Mouse (Mus musculus) myocyte (in vitro differentiated cells): ENCODE measurements around the gene Ankrd53. TPM values are rescaled to one million over a fixed set of nuclear protein-coding genes. Genes with fewer than 3 reads are reported as not detected.

Experiments
- H3K27me3 ChIP-seq: one replicate; pipeline ENCODE4 v1.6.1; 2011; ENCODE audit not compliant: control insufficient read depth, insufficient read depth, insufficient read length
- H3K36me3 ChIP-seq: one replicate; pipeline ENCODE4 v1.6.1; 2011; ENCODE audit not compliant: control insufficient read depth, insufficient read depth
- H3K4me2 ChIP-seq: one replicate; pipeline ENCODE4 v1.6.1; 2011; ENCODE audit warnings: low read depth, control low read depth
- H3K4me3 ChIP-seq: one replicate; pipeline ENCODE4 v1.5.1; 2011; ENCODE audit warnings: mild to moderate bottlenecking, control low read depth, moderate library complexity
- H3K79me2 ChIP-seq: one replicate; pipeline ENCODE4 v1.6.1; 2011; ENCODE audit not compliant: control insufficient read depth, insufficient read depth
- H3ac ChIP-seq: one replicate; pipeline ENCODE4 v1.6.1; 2011; ENCODE audit not compliant: control insufficient read depth, insufficient read length
- CEBPB ChIP-seq: IDR thresholded peaks from 2 replicates; pipeline ENCODE4 v1.6.1; 2011; ENCODE audit warnings: mild to moderate bottlenecking, moderate library complexity; ENCODE audit not compliant: poor library complexity, insufficient read depth, severe bottlenecking
- E2F4 ChIP-seq: IDR thresholded peaks from one replicate; pipeline ENCODE4 v1.6.1; 2011; ENCODE audit warnings: mild to moderate bottlenecking, control low read depth, moderate library complexity; ENCODE audit not compliant: insufficient read depth
- MAX ChIP-seq: IDR thresholded peaks from one replicate; pipeline ENCODE4 v1.6.1; 2011; ENCODE audit warnings: low read depth, mild to moderate bottlenecking, control low read depth
- MYOD1 ChIP-seq, 3 experiments: IDR thresholded peaks; one replicate each; pipeline ENCODE4 v1.6.1; 2011; ENCODE audit warnings: control low read depth in 2 of 3, low read depth in 2 of 3, mild to moderate bottlenecking in 2 of 3, moderate library complexity in 1 of 3; ENCODE audit not compliant: insufficient read length in 2 of 3, control insufficient read depth in 1 of 3
- MYOG ChIP-seq, 3 experiments: IDR thresholded peaks; one replicate each; pipeline ENCODE4 v1.6.1; 2011; ENCODE audit warnings: control low read depth in 2 of 3, low read depth in 2 of 3, mild to moderate bottlenecking in 2 of 3; ENCODE audit not compliant: insufficient read length in 2 of 3, control insufficient read depth in 1 of 3, insufficient read depth in 1 of 3
- POLR2A ChIP-seq: IDR thresholded peaks from one replicate; pipeline ENCODE4 v1.6.1; 2011; ENCODE audit warnings: low read depth, mild to moderate bottlenecking, control low read depth, moderate library complexity; ENCODE audit not compliant: insufficient read length
- POLR2AphosphoS2 ChIP-seq: IDR thresholded peaks from one replicate; pipeline ENCODE4 v1.6.1; 2011; ENCODE audit warnings: low read depth, control low read depth; ENCODE audit not compliant: insufficient read length
- REST ChIP-seq: IDR thresholded peaks from one replicate; pipeline ENCODE4 v1.6.1; 2011; ENCODE audit warnings: mild to moderate bottlenecking, control low read depth, moderate library complexity; ENCODE audit not compliant: insufficient read depth, insufficient read length
- SRF ChIP-seq: IDR thresholded peaks from one replicate; pipeline ENCODE4 v1.6.1; 2011; ENCODE audit warnings: low read depth; ENCODE audit not compliant: control insufficient read depth, insufficient read length
- TCF12 ChIP-seq: IDR thresholded peaks from one replicate; pipeline ENCODE4 v1.6.1; 2011; ENCODE audit warnings: mild to moderate bottlenecking, control low read depth; ENCODE audit not compliant: poor library complexity, insufficient read depth, severe bottlenecking
- TCF3 ChIP-seq: IDR thresholded peaks from one replicate; pipeline ENCODE4 v1.6.1; 2011; ENCODE audit warnings: low read depth, control low read depth; ENCODE audit not compliant: insufficient read length
- USF1 ChIP-seq: IDR thresholded peaks from one replicate; pipeline ENCODE4 v1.6.1; 2011; ENCODE audit warnings: low read depth, mild to moderate bottlenecking, control low read depth, moderate library complexity
- polyA plus RNA-seq: library from polyadenylated mRNA; unstranded; fragments of >200 nt; fragmentation: generic; extraction: Trizol; gene quantifications from one replicate; pipeline ENCODE4 v1.2.1, GENCODE M21; 2012; ENCODE audit warnings: missing spikeins

The Ankrd53 gene
- polyA plus RNA-seq, 1 experiment, result 0.05 TPM

DNA sequence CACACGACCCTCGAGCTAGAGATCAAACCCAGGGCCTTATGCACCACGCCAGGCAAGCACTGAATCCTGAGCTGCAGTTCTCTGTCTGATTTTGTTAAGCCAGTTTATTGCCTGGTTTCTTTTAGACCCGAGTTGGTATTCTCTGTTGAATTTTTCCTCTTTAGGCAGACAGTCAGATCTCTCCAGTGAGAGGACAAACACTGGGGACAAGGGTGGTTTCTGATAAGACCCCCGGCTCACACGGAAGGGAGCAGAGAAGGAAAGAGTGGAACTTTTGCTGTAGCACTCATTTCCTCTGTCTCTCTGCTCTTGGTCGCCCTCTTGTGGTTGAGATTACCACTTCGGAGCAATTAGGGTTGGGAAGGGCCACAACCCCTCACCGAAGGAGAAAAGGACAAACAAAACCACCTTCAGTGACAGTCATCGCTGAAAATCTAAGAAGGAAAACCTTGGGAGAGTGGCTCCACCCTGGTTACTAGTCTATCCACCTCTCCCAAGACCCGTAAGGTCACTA, 12.2 kb upstream of the Ankrd53 start:
- Histone ChIP-seq H3K36me3 (no peaks in the 10 kb centered on the region), H3K79me2 (no peaks in the 10 kb centered on the region), H3K4me2 (peak overlapping the region; percentile 45), H3K4me3 (no peak overlapping the region), H3ac (no peak overlapping the region), H3K27me3 (peaks cover 66% of the 10 kb centered on the region)
- TF ChIP-seq REST, result no peak
- TF ChIP-seq POLR2AphosphoS2, result no peak
- TF ChIP-seq MYOD1 (IDR thresholded peaks at IDR 0.05; ENCODE audit: control insufficient read depth in 1 of 3, insufficient read length in 2 of 3, low read depth in 2 of 3), result no peak
- TF ChIP-seq TCF12, result no peak
- no peak for TF ChIP-seq SRF
- TF ChIP-seq POLR2A, result no peak
- TF ChIP-seq TCF3, result no peak
- no peak for TF ChIP-seq MYOG (IDR thresholded peaks at IDR 0.05; ENCODE audit: control insufficient read depth in 1 of 3, insufficient read depth in 1 of 3, insufficient read length in 2 of 3, low read depth in 2 of 3)
- no peak for TF ChIP-seq USF1

DNA sequence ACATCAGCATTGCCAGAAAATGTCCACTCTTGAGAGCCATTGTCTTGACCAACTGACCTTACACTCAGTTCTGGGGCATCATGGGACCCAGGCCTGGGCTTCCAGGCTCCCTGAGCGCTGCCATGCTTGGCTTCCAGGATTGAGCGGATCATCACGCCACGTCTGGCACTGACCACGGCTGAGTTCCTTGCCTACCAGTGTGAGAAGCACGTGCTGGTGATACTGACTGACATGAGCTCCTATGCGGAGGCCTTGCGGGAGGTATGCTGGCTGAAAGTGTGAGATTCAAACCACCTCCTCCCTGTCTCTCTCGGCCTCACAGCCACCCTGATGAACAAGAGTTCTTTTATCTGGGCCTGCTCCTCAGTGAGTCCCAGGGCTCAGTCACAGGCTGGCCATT, 6.4 kb upstream of the Ankrd53 start:
- Histone ChIP-seq H3K27me3 (peaks cover 63% of the 10 kb centered on the region), H3K4me2 (no peak overlapping the region), H3K36me3 (no peaks in the 10 kb centered on the region), H3ac (no peak overlapping the region), H3K4me3 (no peak overlapping the region), H3K79me2 (no peaks in the 10 kb centered on the region)
- TF ChIP-seq REST, result no peak
- TF ChIP-seq CEBPB, result no peak
- TF ChIP-seq TCF3, result no peak
- TF ChIP-seq MYOD1 (IDR thresholded peaks at IDR 0.05; ENCODE audit: control insufficient read depth in 1 of 3, insufficient read length in 2 of 3, low read depth in 2 of 3), result no peak
- TF ChIP-seq MAX, result no peak

DNA sequence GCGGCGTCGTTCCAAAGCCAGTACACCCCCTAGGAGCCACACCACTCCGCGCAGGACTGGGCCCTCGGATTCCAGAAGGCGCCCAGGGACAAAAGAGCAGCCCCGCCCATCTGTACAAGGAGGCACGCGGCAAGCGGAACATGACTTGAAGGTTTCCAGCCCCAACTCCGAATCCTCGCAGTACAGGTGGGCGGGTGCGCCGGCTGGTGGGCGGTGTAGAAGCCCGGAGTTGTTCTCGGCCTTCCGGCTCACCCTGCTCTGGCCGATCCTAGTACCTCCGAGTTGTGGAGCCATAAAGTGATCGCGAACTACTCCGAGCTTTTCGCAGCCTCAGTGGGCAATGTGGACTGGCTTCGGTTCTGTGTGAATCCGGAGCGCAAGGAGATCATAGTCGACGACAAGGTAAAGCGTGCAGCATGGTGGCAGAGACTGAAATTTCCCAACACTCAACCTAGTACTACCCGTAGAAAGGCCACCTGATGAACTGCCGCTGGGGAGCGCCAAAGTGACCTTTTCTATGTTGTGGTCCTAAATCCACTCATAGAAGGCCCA, 512 bp downstream of the Ankrd53 start:
- H3ac ChIP-seq, result no peak overlapping the region
- no peak overlapping the region for H3K4me3 ChIP-seq
- H3K79me2 ChIP-seq, result no peaks in the 10 kb centered on the region
- H3K4me2 ChIP-seq, result no peak overlapping the region
- TF ChIP-seq E2F4 (no peak), MYOD1 (IDR thresholded peaks at IDR 0.05; ENCODE audit: control insufficient read depth in 1 of 3, insufficient read length in 2 of 3, low read depth in 2 of 3) (no peak), POLR2A (no peak), TCF3 (no peak), CEBPB (no peak), SRF (no peak), USF1 (no peak), TCF12 (no peak), MAX (no peak), POLR2AphosphoS2 (no peak), MYOG (IDR thresholded peaks at IDR 0.05; ENCODE audit: control insufficient read depth in 1 of 3, insufficient read depth in 1 of 3, insufficient read length in 2 of 3, low read depth in 2 of 3) (no peak), REST (no peak)
- no peaks in the 10 kb centered on the region for H3K36me3 ChIP-seq
- peaks cover 4% of the 10 kb centered on the region for H3K27me3 ChIP-seq

GRCm38 (mm10) chr6:83766982-83767381, 4.5 kb downstream of the Ankrd53 start:
- Histone ChIP-seq H3K79me2 (no peaks in the 10 kb centered on the region), H3ac (no peak overlapping the region), H3K36me3 (peaks cover 4% of the 10 kb centered on the region), H3K4me3 (no peak overlapping the region), H3K27me3 (no peaks in the 10 kb centered on the region), H3K4me2 (no peak overlapping the region)
- no peak for TF ChIP-seq SRF
- TF ChIP-seq E2F4, result no peak
- TF ChIP-seq USF1, result no peak
- no peak for TF ChIP-seq MYOG (IDR thresholded peaks at IDR 0.05; ENCODE audit: control insufficient read depth in 1 of 3, insufficient read depth in 1 of 3, insufficient read length in 2 of 3, low read depth in 2 of 3)
- no peak for TF ChIP-seq POLR2A
- TF ChIP-seq TCF3, result no peak
- TF ChIP-seq TCF12, result no peak
- TF ChIP-seq MYOD1 (IDR thresholded peaks at IDR 0.05; ENCODE audit: control insufficient read depth in 1 of 3, insufficient read length in 2 of 3, low read depth in 2 of 3), result no peak
- no peak for TF ChIP-seq POLR2AphosphoS2
- TF ChIP-seq MAX, result no peak
- TF ChIP-seq REST, result no peak
- no peak for TF ChIP-seq CEBPB

DNA sequence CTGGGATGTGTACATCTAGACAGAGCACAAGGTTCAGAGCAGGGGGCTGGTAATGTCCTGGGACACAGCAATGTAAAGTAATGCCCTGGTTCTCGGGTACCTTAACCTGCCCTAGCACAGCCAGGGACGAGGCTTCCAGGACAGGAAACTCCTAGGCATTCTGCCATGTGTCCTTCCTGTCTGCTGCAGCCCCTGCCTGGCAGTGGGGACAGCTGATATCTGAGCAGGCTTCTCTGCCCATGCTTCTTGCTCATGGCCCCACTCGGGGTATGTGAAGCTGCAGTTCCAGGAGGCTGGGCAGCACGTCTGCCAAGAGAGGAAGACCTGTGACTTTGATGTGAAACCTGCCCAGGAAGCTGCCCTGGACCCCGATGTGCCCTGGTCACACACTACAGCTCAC, 6.0 kb downstream of the Ankrd53 start:
- Histone ChIP-seq H3K4me2 (no peak overlapping the region), H3K4me3 (no peak overlapping the region), H3ac (no peak overlapping the region), H3K79me2 (peaks cover 3% of the 10 kb centered on the region), H3K27me3 (no peaks in the 10 kb centered on the region), H3K36me3 (peaks cover 4% of the 10 kb centered on the region)
- no peak for TF ChIP-seq TCF3
- no peak for TF ChIP-seq MAX
- no peak for TF ChIP-seq MYOG (IDR thresholded peaks at IDR 0.05; ENCODE audit: control insufficient read depth in 1 of 3, insufficient read depth in 1 of 3, insufficient read length in 2 of 3, low read depth in 2 of 3)
- no peak for TF ChIP-seq E2F4
- TF ChIP-seq POLR2AphosphoS2, result no peak
- no peak for TF ChIP-seq POLR2A
- no peak for TF ChIP-seq TCF12
- TF ChIP-seq REST, result no peak
- TF ChIP-seq SRF, result no peak
- no peak for TF ChIP-seq CEBPB
- TF ChIP-seq USF1, result no peak
